Mouse (Mus musculus) cerebellum, adult 2 months (tissue): Measurements from ENCODE around the gene Tmx4. TPM values are rescaled to one million over a fixed set of nuclear protein-coding genes. Genes with fewer than 3 reads are reported as not detected.

Source experiments
- DNase-seq, 2 experiments: peaks; one replicate each; pipeline ENCODE4 v3.0.0; 2021
- H3K27ac ChIP-seq: fragments of 200-500 bp; 2 replicates; pipeline ENCODE4 v1.5.1; 2012; ENCODE audit warnings: low read length, control low read depth, inconsistent platforms; ENCODE audit not compliant: insufficient read depth
- H3K27me3 ChIP-seq: fragments of 200-500 bp; 2 replicates; pipeline ENCODE4 v1.6.1; 2012; ENCODE audit warnings: inconsistent platforms, mild to moderate bottlenecking, low read length, moderate library complexity; ENCODE audit not compliant: control insufficient read depth, insufficient read depth
- H3K4me1 ChIP-seq: fragments of 200-500 bp; 2 replicates; pipeline ENCODE4 v1.6.1; 2011; ENCODE audit warnings: low read length; ENCODE audit not compliant: control insufficient read depth, insufficient read depth
- H3K4me3 ChIP-seq: fragments of 200-500 bp; replicated peaks from 2 replicates; pipeline ENCODE3; 2011; ENCODE audit warnings: mild to moderate bottlenecking, low read depth, low read length, control low read depth; ENCODE audit not compliant: insufficient read depth
- CTCF ChIP-seq: fragments of 200-500 bp; IDR thresholded peaks from 2 replicates; pipeline ENCODE4 v1.5.1; 2011; ENCODE audit warnings: low read depth, mild to moderate bottlenecking, control low read depth, low read length, moderate library complexity, borderline replicate concordance; ENCODE audit not compliant: insufficient read depth
- POLR2A ChIP-seq: fragments of 200-500 bp; IDR thresholded peaks from 2 replicates; pipeline ENCODE4 v1.6.1; 2011; ENCODE audit warnings: low read length, control low read depth, borderline replicate concordance; ENCODE audit not compliant: insufficient read depth
- WGBS: fragments of 180-500 bp; shearing (Covaris S2); methylation state at CpG from one replicate; pipeline ENCODE4 v1.1.7; 2018; 5-methylcytosine and 5-hydroxymethylcytosine counted together
- polyA plus RNA-seq: library from polyadenylated mRNA; depleted of rRNA; stranded (reverse); fragments of >200 nt; gene quantifications from 2 replicates; pipeline ENCODE4 v1.2.3, GENCODE M21; 2012

Gene Tmx4
- polyA plus RNA-seq, 1 experiment: 72.3 TPM

- TF ChIP-seq CTCF (no peak), POLR2A (no peak)
- Histone ChIP-seq H3K4me3 (no peak overlapping the region), H3K27me3 (no peaks in the 10 kb centered on the region), H3K4me1 (no peaks in the 10 kb centered on the region), H3K27ac (no peak overlapping the region)
- DNase-seq: no peak
- 3% methylated on average over 4 of the region's 4 CpGs for WGBS
These were observed 12.5 kb upstream of the Tmx4 start for GRCm38 (mm10) chr2:134656477-134656876.

- TF ChIP-seq POLR2A: no peak
- TF ChIP-seq CTCF: no peak
- no peak for DNase-seq
- no peaks in the 10 kb centered on the region for H3K27me3 ChIP-seq
- H3K4me3 ChIP-seq: no peak overlapping the region
- no peaks in the 10 kb centered on the region for H3K4me1 ChIP-seq
- no peak overlapping the region for H3K27ac ChIP-seq
These were observed 10.7 kb upstream of the Tmx4 start for GRCm38 (mm10) chr2:134654668-134655067.

DNA sequence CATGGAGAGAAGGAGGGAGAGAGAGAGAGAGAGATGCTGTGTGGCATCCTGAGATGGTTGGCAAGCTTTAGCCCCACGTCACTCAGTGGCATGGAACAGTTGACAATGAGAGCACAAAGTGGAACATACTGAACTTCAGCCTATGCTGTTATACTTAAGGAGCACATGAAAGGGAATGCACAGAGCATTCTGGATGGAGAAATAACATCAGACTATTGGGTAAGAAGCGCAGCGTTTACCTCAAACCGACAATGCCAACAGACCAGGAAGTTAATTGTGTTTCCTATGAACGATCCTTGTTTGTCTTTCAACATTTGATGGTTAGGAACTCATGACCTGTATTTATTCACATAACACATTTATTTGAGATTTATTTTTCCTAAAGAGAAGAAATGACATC lies 8.8 kb upstream of the Tmx4 start:
- no peaks in the 10 kb centered on the region for H3K4me1 ChIP-seq
- TF ChIP-seq POLR2A: no peak
- TF ChIP-seq CTCF: no peak
- no peak overlapping the region for H3K27ac ChIP-seq
- H3K4me3 ChIP-seq: no peak overlapping the region
- H3K27me3 ChIP-seq: no peaks in the 10 kb centered on the region
- no peak for DNase-seq
- 77% methylated on average over 5 of the region's 5 CpGs for WGBS

GRCm38 (mm10) chr2:134648999-134649398 lies 5.1 kb upstream of the Tmx4 start:
- TF ChIP-seq CTCF (no peak), POLR2A (no peak)
- DNase-seq: no peak

DNA sequence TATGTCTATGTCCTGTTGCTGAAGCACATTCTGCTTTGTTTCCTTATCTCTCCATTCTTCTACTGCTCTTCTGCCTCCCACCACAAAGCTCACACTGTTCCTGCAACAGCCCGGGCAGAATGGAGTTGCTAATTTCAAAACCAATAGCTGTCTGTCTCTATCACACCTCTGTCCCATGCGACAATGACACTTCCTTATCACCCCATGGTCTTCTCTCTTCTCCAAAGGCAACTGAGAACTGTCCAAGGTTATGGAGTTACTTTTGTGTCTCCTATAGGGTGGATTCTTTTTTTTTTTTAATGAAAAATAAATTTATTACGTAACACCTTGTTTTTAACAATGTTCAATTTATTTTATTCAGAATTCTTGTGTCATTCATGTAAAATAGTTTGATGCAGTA lies 1.8 kb upstream of the Tmx4 start:
- 84% methylated on average over 3 of the region's 3 CpGs for WGBS
- Histone ChIP-seq H3K4me3 (no peak overlapping the region), H3K27me3 (no peaks in the 10 kb centered on the region), H3K27ac (no peak overlapping the region), H3K4me1 (no peaks in the 10 kb centered on the region; the same call in 1 of the 2 replicates)
- TF ChIP-seq CTCF (no peak), POLR2A (no peak)
- DNase-seq: no peak

More at GRCm38 (mm10) chr2:134648999-134649398, 5.1 kb upstream of the Tmx4 start:
- 49% methylated on average over 3 of the region's 3 CpGs for WGBS
- H3K4me1 ChIP-seq: no peaks in the 10 kb centered on the region
- no peak overlapping the region for H3K27ac ChIP-seq
- no peak overlapping the region for H3K4me3 ChIP-seq
- no peaks in the 10 kb centered on the region for H3K27me3 ChIP-seq

DNA sequence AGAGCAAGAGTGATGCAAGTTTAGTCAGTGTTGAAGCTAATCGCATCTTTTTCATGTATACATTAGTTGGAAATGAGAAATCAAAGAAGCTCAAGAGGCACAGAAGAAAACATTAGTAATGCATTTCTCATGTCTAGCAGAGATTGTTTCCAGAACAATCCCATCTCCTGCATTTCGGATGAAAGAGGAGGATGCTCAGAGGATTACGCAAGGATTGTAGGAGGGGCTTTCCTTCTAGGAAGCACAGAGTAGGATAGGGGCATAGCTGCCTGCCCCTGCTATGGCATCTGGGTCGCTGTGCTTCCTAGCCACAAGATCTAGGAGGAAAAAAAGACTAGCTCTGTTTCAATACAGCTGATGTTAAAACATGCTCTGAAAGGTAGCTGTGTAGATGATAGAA lies 1.2 kb upstream of the Tmx4 start:
- Histone ChIP-seq H3K27ac (no peak overlapping the region), H3K4me3 (no peak overlapping the region), H3K4me1 (peaks cover 3% of the 10 kb centered on the region; the same call in 1 of the 2 replicates), H3K27me3 (no peaks in the 10 kb centered on the region)
- TF ChIP-seq POLR2A (no peak), CTCF (no peak)
- DNase-seq: no peak
- 64% methylated on average over 4 of the region's 4 CpGs for WGBS

- TF ChIP-seq POLR2A (no peak), CTCF (no peak)
- H3K4me1 ChIP-seq: peaks cover 3% of the 10 kb centered on the region; the same call in 1 of the 2 replicates
- no peaks in the 10 kb centered on the region for H3K27me3 ChIP-seq
- DNase-seq: no peak
- peak overlapping the region; percentile 70 for H3K4me3 ChIP-seq
- 32% methylated on average over 6 of the region's 6 CpGs for WGBS
- no peak overlapping the region for H3K27ac ChIP-seq
These were observed 462 bp upstream of the Tmx4 start for GRCm38 (mm10) chr2:134644301-134644912.

DNA sequence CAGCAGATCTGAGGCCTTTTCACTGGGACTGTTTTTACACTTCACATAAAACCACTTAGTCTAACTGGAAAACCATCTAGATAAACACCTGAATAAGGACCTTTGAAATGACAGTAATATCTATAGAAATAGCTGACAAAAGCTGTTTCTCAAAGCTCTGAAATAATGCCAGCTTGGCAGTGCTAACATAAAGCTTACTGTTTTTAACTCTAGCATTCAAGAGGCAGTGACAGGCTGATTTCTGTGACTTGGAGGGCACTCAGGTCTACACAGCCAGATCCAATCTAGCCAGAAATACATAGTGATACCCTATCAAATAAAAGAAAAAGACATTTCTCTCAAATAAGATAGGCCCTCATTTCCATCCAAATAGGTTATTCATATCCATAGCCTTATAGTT lies 1.6 kb downstream of the Tmx4 start:
- DNase-seq: peak in 1 of 2 experiments; percentile 57
- Histone ChIP-seq H3K4me3 (peak overlapping the region; percentile 70), H3K4me1 (peaks cover 3% of the 10 kb centered on the region; the same call in 1 of the 2 replicates), H3K27ac (no peak overlapping the region), H3K27me3 (no peaks in the 10 kb centered on the region)
- no peak for TF ChIP-seq POLR2A
- no peak for TF ChIP-seq CTCF
